Mouse (Mus musculus): ENCODE data around the gene D230025D16Rik.

- no peak for TF ChIP-seq CTCF (IDR thresholded peaks at IDR 0.05; ENCODE audit: low read depth, low read length)
- no peak for TF ChIP-seq POLR2A (IDR thresholded peaks at IDR 0.05; ENCODE audit: extremely low read depth, insufficient read depth, low read length)
Measured at GRCm38 (mm10) chr8:105192182-105192581, 32.8 kb upstream of the D230025D16Rik start.
